Mouse (Mus musculus) hindbrain, embryonic 16.5 days (tissue): Measurements from ENCODE around the gene Arl6ip6. TPM values are rescaled to one million over a fixed set of nuclear protein-coding genes. Genes with fewer than 3 reads are reported as not detected.

ENCODE experiments used
- ATAC-seq: fragments of 200-750 bp; cut with Nextera tagmentation; 2 replicates; pipeline ENCODE4 v1.8.0; 2017; ENCODE audit warnings: moderate TSS enrichment, moderate library complexity
- H3K27ac ChIP-seq: fragments of 300-500 bp; sonication (generic); 2 replicates; pipeline ENCODE4 v1.5.1; 2014; ENCODE audit warnings: low read depth, mild to moderate bottlenecking, control low read depth, low read length, moderate library complexity
- H3K27me3 ChIP-seq: fragments of 300-500 bp; sonication (generic); replicated peaks from 2 replicates; pipeline ENCODE4 v1.6.1; 2014; ENCODE audit warnings: low read length; ENCODE audit not compliant: control insufficient read depth, insufficient read depth
- H3K36me3 ChIP-seq: fragments of 300-500 bp; sonication (generic); 2 replicates; pipeline ENCODE4 v1.6.1; 2014; ENCODE audit warnings: mild to moderate bottlenecking, low read length, moderate library complexity, mixed read lengths; ENCODE audit not compliant: control insufficient read depth, insufficient read depth
- H3K4me1 ChIP-seq: fragments of 300-500 bp; sonication (generic); 2 replicates; pipeline ENCODE4 v1.6.1; 2014; ENCODE audit warnings: low read depth, low read length; ENCODE audit not compliant: control insufficient read depth, insufficient read depth
- H3K4me2 ChIP-seq: fragments of 300-500 bp; sonication (generic); 2 replicates; pipeline ENCODE4 v1.6.1; 2014; ENCODE audit warnings: mild to moderate bottlenecking, low read length, control low read depth, moderate library complexity
- H3K4me3 ChIP-seq: fragments of 300-500 bp; sonication (generic); 2 replicates; pipeline ENCODE4 v1.5.1; 2014; ENCODE audit warnings: mild to moderate bottlenecking, low read length, control low read depth, moderate library complexity
- H3K9ac ChIP-seq: fragments of 300-500 bp; sonication (generic); 2 replicates; pipeline ENCODE4 v1.6.1; 2014; ENCODE audit warnings: low read depth, mild to moderate bottlenecking, control low read depth, low read length, moderate library complexity
- H3K9me3 ChIP-seq: fragments of 300-500 bp; sonication (generic); 2 replicates; pipeline ENCODE4 v1.6.1; 2014; ENCODE audit warnings: mild to moderate bottlenecking, low read length, moderate library complexity; ENCODE audit not compliant: control insufficient read depth
- WGBS: fragments of 180-500 bp; shearing (Covaris S2); extraction: QIAGEN DNeasy Blood & Tissue Kit; methylation state at CpG from one replicate; pipeline ENCODE4 v1.1.7; 2014; 5-methylcytosine and 5-hydroxymethylcytosine counted together
- polyA plus RNA-seq: library from polyadenylated mRNA; unstranded; fragments of >200 nt; fragmentation: Nextera tagmentation; extraction: Ambion mirVana; gene quantifications from 2 replicates; pipeline ENCODE4 v1.2.1, GENCODE M21; 2015

Arl6ip6 gene
- polyA plus RNA-seq, result 30.2 and 31.5 TPM in 2 replicates

DNA sequence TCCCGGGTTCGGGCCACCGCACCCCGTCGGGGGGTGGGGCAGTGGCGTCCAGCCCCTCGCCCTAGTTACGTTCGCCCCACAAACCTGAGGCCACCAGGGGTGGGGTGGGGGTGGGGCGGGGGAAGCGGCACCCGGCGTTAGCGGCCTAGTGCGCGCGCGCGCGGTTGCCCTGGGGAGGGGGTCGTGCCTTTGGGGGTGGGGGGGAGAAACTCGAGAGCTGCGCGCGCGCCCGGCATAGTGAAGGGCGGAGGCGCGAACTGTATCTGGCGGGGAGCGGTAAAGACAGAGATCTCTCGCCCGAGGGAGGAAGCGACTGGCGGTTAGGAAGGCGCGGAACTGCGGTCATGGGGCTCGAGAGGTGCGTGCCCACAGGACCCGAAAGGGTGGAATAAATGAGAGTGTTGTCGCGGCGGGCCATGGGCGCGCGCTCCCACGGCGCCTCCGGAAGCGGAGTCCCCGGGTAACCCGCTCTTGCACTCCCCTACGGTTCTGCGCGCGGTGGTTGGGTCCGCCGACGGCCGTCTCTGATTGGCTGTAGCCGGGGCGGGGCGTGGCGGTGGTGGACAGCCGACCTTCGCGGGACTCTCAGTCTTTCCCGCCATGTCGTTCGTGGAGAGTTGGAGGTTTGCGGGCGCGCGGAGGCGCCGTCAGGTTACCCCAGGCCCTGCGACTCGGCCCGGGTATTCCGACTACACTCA, at the start of gene Arl6ip6:
Gene Arl6ip6 (plus strand): TSS at position 204 of the 698 bp plus-strand sequence.
- Histone ChIP-seq H3K27me3 (no peaks in the 10 kb centered on the region), H3K27ac (peak within 1 kb of the TSS; percentile 98), H3K9me3 (no peaks in the 10 kb centered on the region), H3K4me3 (peak within 1 kb of the TSS; percentile 62), H3K4me1 (peaks cover 18% of the 10 kb centered on the region), H3K4me2 (peak within 1 kb of the TSS; percentile 81), H3K36me3 (peaks cover 3% of the 10 kb centered on the region; the same call in 1 of the 2 replicates), H3K9ac (peak within 1 kb of the TSS; percentile 82)
- peak; percentile 92 for ATAC-seq
- under 1% methylated on average over 65 of the region's 82 CpGs for WGBS

DNA sequence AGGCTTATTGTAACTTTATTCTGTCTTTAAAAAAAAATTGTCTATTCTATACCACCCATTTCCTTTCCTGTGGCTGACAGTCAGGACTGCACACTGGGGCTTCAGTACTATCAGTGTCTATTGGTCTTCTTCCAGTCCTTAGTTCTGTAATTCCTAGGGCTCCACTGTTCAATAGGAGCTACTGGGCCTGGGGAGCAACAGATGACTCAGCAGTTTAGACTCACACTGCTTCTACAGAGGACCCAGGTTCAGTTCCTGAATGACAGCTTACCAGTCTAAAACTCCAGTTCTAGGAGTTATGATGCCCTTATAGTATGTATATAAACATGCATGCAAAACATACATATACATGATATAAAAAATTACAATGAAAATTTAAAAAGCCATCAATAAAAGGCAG, 44.7 kb upstream of the Arl6ip6 start:
- H3K9me3 ChIP-seq, result no peaks in the 10 kb centered on the region
- H3K4me1 ChIP-seq, result no peaks in the 10 kb centered on the region
- H3K27me3 ChIP-seq, result no peaks in the 10 kb centered on the region
- H3K4me2 ChIP-seq, result no peak overlapping the region
- no peak for ATAC-seq
- no peak overlapping the region for H3K4me3 ChIP-seq
- no peak overlapping the region for H3K9ac ChIP-seq
- H3K36me3 ChIP-seq, result peaks cover 13% of the 10 kb centered on the region
- H3K27ac ChIP-seq, result no peak overlapping the region

DNA sequence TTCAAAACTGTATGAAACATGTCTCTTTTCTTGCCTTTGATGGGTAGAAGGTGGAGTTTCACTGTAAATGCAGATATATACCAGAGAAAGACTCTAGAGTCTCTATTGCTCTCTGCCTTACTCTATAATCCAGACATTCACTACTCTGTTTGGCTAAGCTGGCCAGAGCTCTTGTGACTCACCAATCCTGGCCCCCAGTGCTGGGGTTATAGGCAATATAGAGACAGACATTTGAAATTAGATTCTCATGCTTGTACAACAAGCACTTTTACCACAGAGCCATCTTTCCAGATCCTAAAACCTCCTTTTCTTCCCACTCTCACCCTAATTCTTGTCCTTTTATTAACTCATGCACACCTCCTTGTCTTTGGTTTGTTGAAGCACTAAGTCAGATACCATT, 17.6 kb upstream of the Arl6ip6 start:
- H3K27ac ChIP-seq, result no peak overlapping the region
- peaks cover 8% of the 10 kb centered on the region for H3K36me3 ChIP-seq
- no peaks in the 10 kb centered on the region for H3K9me3 ChIP-seq
- no peak overlapping the region for H3K4me2 ChIP-seq
- H3K4me3 ChIP-seq, result no peak overlapping the region
- H3K4me1 ChIP-seq, result no peaks in the 10 kb centered on the region
- no peaks in the 10 kb centered on the region for H3K27me3 ChIP-seq
- no peak for ATAC-seq
- H3K9ac ChIP-seq, result no peak overlapping the region

DNA sequence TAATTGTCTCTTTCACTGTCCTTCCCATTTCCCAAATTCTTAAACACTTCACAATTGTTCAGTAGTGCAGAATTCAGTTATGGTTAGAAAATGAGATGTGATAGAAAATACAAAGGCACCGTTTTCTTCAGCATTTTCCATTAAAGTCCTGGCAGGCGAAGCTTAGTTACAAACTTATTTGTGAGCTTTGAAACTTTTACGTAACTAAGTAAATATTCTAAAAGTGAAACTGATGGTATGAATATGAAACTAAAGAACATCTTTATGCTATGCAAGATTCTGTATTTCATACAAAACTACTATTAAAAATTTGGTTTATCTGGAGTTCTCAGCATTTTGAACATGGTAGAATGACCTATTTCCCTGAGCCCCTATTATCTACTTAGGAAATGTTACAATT, 12.6 kb upstream of the Arl6ip6 start:
- Histone ChIP-seq H3K27me3 (no peaks in the 10 kb centered on the region), H3K4me1 (no peaks in the 10 kb centered on the region), H3K9ac (no peak overlapping the region), H3K36me3 (peaks cover 8% of the 10 kb centered on the region), H3K9me3 (no peaks in the 10 kb centered on the region), H3K4me3 (no peak overlapping the region), H3K4me2 (no peak overlapping the region), H3K27ac (no peak overlapping the region)
- 86% methylated on average over 3 of the region's 3 CpGs for WGBS
- no peak for ATAC-seq

DNA sequence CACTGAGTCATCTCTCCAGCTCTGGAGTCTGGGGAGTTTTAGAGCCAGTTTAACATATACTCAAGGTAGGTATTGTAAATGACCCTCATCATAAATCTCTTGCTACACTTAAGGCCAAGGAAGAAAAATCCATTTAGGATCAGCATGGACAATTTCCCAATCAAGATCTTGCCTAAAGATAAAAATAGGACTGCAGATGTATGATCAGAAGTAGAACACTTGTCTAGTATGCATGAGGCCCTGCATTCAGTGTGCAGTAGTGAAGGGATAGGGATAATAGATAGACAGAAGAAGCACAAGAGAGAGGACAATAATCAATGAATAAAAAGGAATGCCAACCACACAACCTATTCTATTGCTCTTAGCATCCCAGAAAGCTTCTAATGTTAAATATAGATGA, 11.7 kb upstream of the Arl6ip6 start:
- no peaks in the 10 kb centered on the region for H3K4me1 ChIP-seq
- H3K9ac ChIP-seq, result no peak overlapping the region
- H3K4me2 ChIP-seq, result no peak overlapping the region
- no peak overlapping the region for H3K4me3 ChIP-seq
- H3K27me3 ChIP-seq, result no peaks in the 10 kb centered on the region
- ATAC-seq, result no peak
- 0 out of 2 replicates have a peak, but pooled peaks cover 3% of the 10 kb centered on the region for H3K36me3 ChIP-seq
- H3K9me3 ChIP-seq, result no peaks in the 10 kb centered on the region
- no peak overlapping the region for H3K27ac ChIP-seq

DNA sequence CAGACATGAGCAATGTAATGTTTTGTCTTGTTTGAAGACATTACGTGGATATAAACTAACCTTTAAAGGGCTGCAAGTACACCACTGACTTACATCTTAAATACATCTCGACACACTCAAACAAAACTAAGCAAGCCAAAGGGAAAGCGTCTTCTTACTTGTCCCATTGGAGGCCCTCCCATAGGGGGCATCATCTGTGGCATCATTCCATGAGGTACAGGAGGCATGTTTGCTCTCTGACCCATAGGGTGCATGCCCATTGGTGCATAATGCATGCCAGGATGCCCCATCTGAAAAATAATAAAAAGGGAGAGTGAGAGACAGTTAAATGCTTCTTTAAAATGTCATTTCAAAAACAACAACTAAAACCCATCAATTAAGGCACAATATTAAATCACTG, 1.7 kb upstream of the Arl6ip6 start:
- Histone ChIP-seq H3K27ac (no peak overlapping the region), H3K4me3 (no peak overlapping the region; the same call in 1 of the 2 replicates), H3K36me3 (no peaks in the 10 kb centered on the region), H3K27me3 (no peaks in the 10 kb centered on the region), H3K4me1 (peaks cover 18% of the 10 kb centered on the region), H3K9ac (no peak overlapping the region), H3K9me3 (no peaks in the 10 kb centered on the region), H3K4me2 (peak overlapping the region; percentile 68)
- ATAC-seq, result no peak
- WGBS, result 67% methylated on average over 3 of the region's 3 CpGs

DNA sequence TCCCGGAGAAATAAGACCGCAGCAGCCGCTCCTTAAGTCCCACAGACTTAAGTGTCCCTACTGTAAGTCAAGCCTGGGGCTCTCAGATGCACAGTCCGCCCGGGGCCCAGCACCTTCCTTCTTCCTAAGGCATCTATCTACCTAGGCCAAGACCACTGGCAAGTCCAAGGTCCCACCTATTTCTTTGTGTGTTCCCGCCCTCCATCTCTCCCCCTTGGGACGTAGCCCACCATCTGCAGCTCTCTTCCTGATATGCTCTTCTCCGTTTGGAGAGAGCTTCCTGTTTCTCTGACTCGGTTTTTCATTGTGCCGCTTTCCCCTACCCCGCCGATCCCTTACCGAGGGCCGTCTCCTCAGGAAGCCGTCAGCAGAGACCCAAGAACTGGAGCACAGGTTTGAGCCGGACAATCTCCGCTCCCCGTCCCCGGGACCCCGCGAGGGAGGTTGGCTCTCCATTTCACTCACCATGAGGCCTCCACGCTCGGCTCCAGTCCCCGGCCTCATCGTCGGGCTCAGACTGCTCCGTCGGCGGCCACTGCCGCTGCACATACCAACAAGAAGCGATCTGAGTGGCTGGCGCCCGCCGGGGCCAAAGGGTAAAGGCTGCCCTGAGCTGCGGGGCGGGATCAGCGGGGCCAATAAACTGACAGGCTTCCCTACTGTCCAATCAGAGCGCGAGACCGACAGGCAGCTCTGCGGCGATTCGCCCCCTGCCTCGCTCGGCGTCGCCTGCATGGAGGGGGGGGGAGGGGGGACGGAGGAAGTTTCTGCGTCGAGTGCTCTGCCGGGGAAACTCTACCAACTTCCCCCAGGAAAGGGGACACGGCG, 628 bp upstream of the Arl6ip6 start, which contains the start of gene Prpf40a:
Gene Prpf40a (minus strand): TSS at position 601 of the 828 bp plus-strand sequence.
- peak; percentile 96 for ATAC-seq
- peak within 1 kb of the TSS; percentile 81 for H3K4me2 ChIP-seq
- peak within 1 kb of the TSS; percentile 82 for H3K9ac ChIP-seq
- no peaks in the 10 kb centered on the region for H3K36me3 ChIP-seq
- H3K27me3 ChIP-seq, result no peaks in the 10 kb centered on the region
- H3K9me3 ChIP-seq, result no peaks in the 10 kb centered on the region
- H3K4me3 ChIP-seq, result peak within 1 kb of the TSS; percentile 62
- WGBS, result under 1% methylated on average over 53 of the region's 53 CpGs
- H3K27ac ChIP-seq, result peak within 1 kb of the TSS; percentile 98
- peaks cover 18% of the 10 kb centered on the region for H3K4me1 ChIP-seq

DNA sequence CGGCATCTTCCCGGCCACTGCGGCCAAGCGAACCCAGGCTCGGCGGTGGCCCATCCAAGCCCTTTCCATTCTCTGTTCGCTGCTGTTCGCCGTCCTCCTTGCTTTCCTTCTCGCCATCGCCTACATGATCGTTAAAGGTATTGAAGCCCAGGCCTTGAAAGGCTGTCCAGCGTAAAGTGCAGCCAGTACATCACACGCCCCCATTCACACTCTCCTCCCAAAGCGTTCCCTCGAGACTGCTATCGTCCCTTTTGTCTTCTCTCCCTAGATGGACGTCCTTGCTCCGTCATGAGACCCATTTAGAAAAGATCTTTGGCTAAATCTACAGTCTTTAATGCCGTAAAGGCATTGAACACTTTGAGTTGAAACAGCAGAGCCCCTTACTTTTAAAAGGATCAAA, 860 bp downstream of the Arl6ip6 start:
- peak overlapping the region; percentile 82 for H3K9ac ChIP-seq
- ATAC-seq, result no peak
- H3K36me3 ChIP-seq, result peaks cover 3% of the 10 kb centered on the region; the same call in 1 of the 2 replicates
- peak overlapping the region; percentile 98 for H3K27ac ChIP-seq
- peaks cover 18% of the 10 kb centered on the region for H3K4me1 ChIP-seq
- H3K27me3 ChIP-seq, result no peaks in the 10 kb centered on the region
- peak overlapping the region; percentile 81 for H3K4me2 ChIP-seq
- WGBS, result under 1% methylated on average over 20 of the region's 20 CpGs
- peak overlapping the region; percentile 62 for H3K4me3 ChIP-seq
- H3K9me3 ChIP-seq, result no peaks in the 10 kb centered on the region

DNA sequence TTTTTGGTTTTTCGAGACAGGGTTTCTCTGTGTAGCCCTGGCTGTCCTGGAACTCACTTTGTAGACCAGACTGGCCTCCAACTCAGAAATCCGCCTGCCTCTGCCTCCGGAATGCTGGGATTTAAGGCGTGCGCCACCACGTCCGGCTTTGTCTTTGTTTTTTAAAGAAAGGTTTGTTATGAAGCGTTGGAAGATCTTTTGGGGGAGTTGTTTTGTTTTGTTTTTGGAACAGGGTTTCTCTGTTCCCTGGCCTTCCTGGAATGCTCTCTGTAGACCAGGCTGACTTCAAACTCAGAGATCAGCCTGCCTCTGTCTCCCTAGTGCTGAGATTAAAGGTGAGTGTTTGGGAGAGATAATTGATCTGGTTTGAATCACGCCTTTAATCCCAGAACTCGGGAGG, 4.9 kb downstream of the Arl6ip6 start:
- no peak overlapping the region for H3K4me3 ChIP-seq
- no peak for ATAC-seq
- H3K4me2 ChIP-seq, result no peak overlapping the region
- H3K27me3 ChIP-seq, result no peaks in the 10 kb centered on the region
- H3K4me1 ChIP-seq, result peaks cover 9% of the 10 kb centered on the region
- 92% methylated on average over 10 of the region's 10 CpGs for WGBS
- no peaks in the 10 kb centered on the region for H3K9me3 ChIP-seq
- H3K27ac ChIP-seq, result no peak overlapping the region
- H3K9ac ChIP-seq, result no peak overlapping the region
- peaks cover 3% of the 10 kb centered on the region; the same call in 1 of the 2 replicates for H3K36me3 ChIP-seq
